Mouse (Mus musculus) hindbrain, embryonic 11.5 days (tissue): Measurements from ENCODE around the gene Hip1. TPM values are rescaled to one million over a fixed set of nuclear protein-coding genes. Genes with fewer than 3 reads are reported as not detected.
"Not testable (repeated sequence)": the region's sequence is repeated elsewhere in the genome, so short reads cannot be mapped to it uniquely, and the experiment has no call there.

ENCODE experiments used
- ATAC-seq: fragments of 200-750 bp; cut with Nextera tagmentation; 2 replicates; pipeline ENCODE4 v1.8.0; 2017; ENCODE audit warnings: mild to moderate bottlenecking, moderate TSS enrichment, moderate library complexity; ENCODE audit not compliant: low FRiP score
- DNase-seq: peaks from one replicate; pipeline ENCODE4 v3.0.0-alpha.2; 2015; ENCODE audit warnings: low spot score
- H3K27ac ChIP-seq: fragments of 300-500 bp; sonication (generic); 2 replicates; pipeline ENCODE4 v1.5.1; 2014; ENCODE audit warnings: mild to moderate bottlenecking, low read depth, low read length
- H3K27me3 ChIP-seq: fragments of 300-500 bp; sonication (generic); 2 replicates; pipeline ENCODE4 v1.6.1; 2014; ENCODE audit warnings: mild to moderate bottlenecking, low read length, moderate library complexity, mixed read lengths; ENCODE audit not compliant: control insufficient read depth, insufficient read depth
- H3K36me3 ChIP-seq: fragments of 300-500 bp; sonication (generic); 2 replicates; pipeline ENCODE4 v1.6.1; 2014; ENCODE audit warnings: mild to moderate bottlenecking, low read length, moderate library complexity, mixed read lengths; ENCODE audit not compliant: control insufficient read depth, insufficient read depth
- H3K4me1 ChIP-seq: fragments of 300-500 bp; sonication (generic); replicated peaks from 2 replicates; pipeline ENCODE4 v1.6.1; 2014; ENCODE audit warnings: low read length, mixed read lengths; ENCODE audit not compliant: control insufficient read depth, insufficient read depth
- H3K4me2 ChIP-seq: fragments of 300-500 bp; sonication (generic); replicated peaks from 2 replicates; pipeline ENCODE4 v1.6.1; 2014; ENCODE audit warnings: mild to moderate bottlenecking, low read depth, low read length
- H3K4me3 ChIP-seq: fragments of 300-500 bp; sonication (generic); 2 replicates; pipeline ENCODE4 v1.5.1; 2014; ENCODE audit warnings: low read depth, low read length
- H3K9ac ChIP-seq: fragments of 300-500 bp; sonication (generic); 2 replicates; pipeline ENCODE4 v1.6.1; 2014; ENCODE audit warnings: low read depth, low read length
- H3K9me3 ChIP-seq: fragments of 300-500 bp; sonication (generic); 2 replicates; pipeline ENCODE4 v1.6.1; 2016; ENCODE audit warnings: low read length; ENCODE audit not compliant: control insufficient read depth
- WGBS: fragments of 180-500 bp; shearing (Covaris S2); extraction: QIAGEN DNeasy Blood & Tissue Kit; methylation state at CpG from one replicate; pipeline ENCODE4 v1.1.7; 2014; 5-methylcytosine and 5-hydroxymethylcytosine counted together
- polyA plus RNA-seq: library from polyadenylated mRNA; unstranded; fragments of >200 nt; fragmentation: Nextera tagmentation; extraction: Ambion mirVana; gene quantifications from 2 replicates; pipeline ENCODE4 v1.2.1, GENCODE M21; 2014

Hip1 gene
- polyA plus RNA-seq, 1 experiment from 2014 or later = 50.0 TPM

GRCm38 (mm10) chr5:135456515-135456914 lies 88.4 kb downstream of the Hip1 start:
- no peak for DNase-seq
- peaks cover 21% of the 10 kb centered on the region; the same call in 1 of the 2 replicates for H3K36me3 ChIP-seq
- no peak overlapping the region for H3K4me2 ChIP-seq
- H3K9ac ChIP-seq = no peak overlapping the region
- no peak for ATAC-seq
- H3K27ac ChIP-seq = no peak overlapping the region
- H3K4me3 ChIP-seq = no peak overlapping the region
- H3K27me3 ChIP-seq = no peaks in the 10 kb centered on the region
- H3K4me1 ChIP-seq = no peaks in the 10 kb centered on the region
- peaks cover 3% of the 10 kb centered on the region; the same call in 1 of the 2 replicates for H3K9me3 ChIP-seq
- WGBS = 98% methylated on average over 9 of the region's 9 CpGs

GRCm38 (mm10) chr5:135454256-135454655 lies 90.7 kb downstream of the Hip1 start:
- Histone ChIP-seq H3K27me3 (no peaks in the 10 kb centered on the region), H3K4me1 (no peaks in the 10 kb centered on the region), H3K9me3 (peaks cover 3% of the 10 kb centered on the region; the same call in 1 of the 2 replicates), H3K4me2 (no peak overlapping the region), H3K27ac (no peak overlapping the region), H3K36me3 (peaks cover 20% of the 10 kb centered on the region; the same call in 1 of the 2 replicates), H3K9ac (no peak overlapping the region), H3K4me3 (no peak overlapping the region)
- WGBS = 98% methylated on average over 2 of the region's 2 CpGs
- DNase-seq = peak; percentile 20
- no peak for ATAC-seq

GRCm38 (mm10) chr5:135451559-135451958 lies 93.4 kb downstream of the Hip1 start:
- not testable (repeated sequence) for H3K27me3 ChIP-seq, H3K4me3 ChIP-seq, H3K9me3 ChIP-seq, ATAC-seq, H3K4me2 ChIP-seq, H3K4me1 ChIP-seq, DNase-seq, H3K9ac ChIP-seq, H3K27ac ChIP-seq
- 90% methylated on average over 5 of the region's 5 CpGs for WGBS
- peaks cover 10% of the 10 kb centered on the region; the same call in 1 of the 2 replicates for H3K36me3 ChIP-seq

- Histone ChIP-seq H3K4me2 (no peak overlapping the region), H3K27ac (no peak overlapping the region), H3K27me3 (no peaks in the 10 kb centered on the region), H3K36me3 (peaks cover 10% of the 10 kb centered on the region; the same call in 1 of the 2 replicates), H3K9ac (no peak overlapping the region), H3K4me1 (no peaks in the 10 kb centered on the region), H3K9me3 (peaks cover 3% of the 10 kb centered on the region; the same call in 1 of the 2 replicates), H3K4me3 (no peak overlapping the region)
- no peak for ATAC-seq
- WGBS = 98% methylated on average over 8 of the region's 8 CpGs
- no peak for DNase-seq
Observed at GRCm38 (mm10) chr5:135451100-135451499, 93.8 kb downstream of the Hip1 start.

- H3K9me3 ChIP-seq = no peaks in the 10 kb centered on the region
- H3K4me3 ChIP-seq = no peak overlapping the region
- no peaks in the 10 kb centered on the region for H3K4me1 ChIP-seq
- DNase-seq = no peak
- H3K27me3 ChIP-seq = no peaks in the 10 kb centered on the region
- H3K4me2 ChIP-seq = no peak overlapping the region
- peaks cover 8% of the 10 kb centered on the region; the same call in 1 of the 2 replicates for H3K36me3 ChIP-seq
- no peak overlapping the region for H3K27ac ChIP-seq
- 97% methylated on average over 8 of the region's 8 CpGs for WGBS
- no peak overlapping the region for H3K9ac ChIP-seq
- ATAC-seq = no peak
Observed at GRCm38 (mm10) chr5:135445755-135446154, 99.2 kb downstream of the Hip1 start.

- H3K36me3 ChIP-seq = peaks cover 8% of the 10 kb centered on the region
- H3K9ac ChIP-seq = no peak overlapping the region
- H3K27ac ChIP-seq = no peak overlapping the region
- WGBS = 88% methylated on average over 7 of the region's 7 CpGs
- H3K4me2 ChIP-seq = no peak overlapping the region
- no peak for ATAC-seq
- H3K9me3 ChIP-seq = no peaks in the 10 kb centered on the region
- DNase-seq = no peak
- H3K4me3 ChIP-seq = no peak overlapping the region
- no peaks in the 10 kb centered on the region for H3K27me3 ChIP-seq
- H3K4me1 ChIP-seq = no peaks in the 10 kb centered on the region
Observed at GRCm38 (mm10) chr5:135442430-135442829, 102.5 kb downstream of the Hip1 start.

- peaks cover 3% of the 10 kb centered on the region; the same call in 1 of the 2 replicates for H3K9me3 ChIP-seq
- H3K27me3 ChIP-seq = no peaks in the 10 kb centered on the region
- H3K4me1 ChIP-seq = no peaks in the 10 kb centered on the region
- ATAC-seq (no peak), DNase-seq (no peak)
- no peak overlapping the region for H3K27ac ChIP-seq
- H3K4me2 ChIP-seq = no peak overlapping the region
- WGBS = 95% methylated on average over 10 of the region's 10 CpGs
- H3K4me3 ChIP-seq = no peak overlapping the region
- no peak overlapping the region for H3K9ac ChIP-seq
- peaks cover 19% of the 10 kb centered on the region for H3K36me3 ChIP-seq
Observed at GRCm38 (mm10) chr5:135435039-135435438, 109.9 kb downstream of the Hip1 start.

- DNase-seq = no peak
- H3K9me3 ChIP-seq = peaks cover 3% of the 10 kb centered on the region; the same call in 1 of the 2 replicates
- H3K27me3 ChIP-seq = no peaks in the 10 kb centered on the region
- H3K27ac ChIP-seq = no peak overlapping the region
- no peak overlapping the region for H3K4me3 ChIP-seq
- no peak overlapping the region for H3K9ac ChIP-seq
- H3K4me1 ChIP-seq = no peaks in the 10 kb centered on the region
- H3K36me3 ChIP-seq = peaks cover 22% of the 10 kb centered on the region
- WGBS = 94% methylated on average over 4 of the region's 4 CpGs
- no peak for ATAC-seq
- no peak overlapping the region for H3K4me2 ChIP-seq
Observed at GRCm38 (mm10) chr5:135433861-135434260, 111.1 kb downstream of the Hip1 start.

GRCm38 (mm10) chr5:135431111-135431510 lies 113.8 kb downstream of the Hip1 start:
- no peaks in the 10 kb centered on the region for H3K27me3 ChIP-seq
- H3K4me2 ChIP-seq = no peak overlapping the region
- H3K4me3 ChIP-seq = no peak overlapping the region
- H3K9me3 ChIP-seq = peaks cover 3% of the 10 kb centered on the region; the same call in 1 of the 2 replicates
- peaks cover 25% of the 10 kb centered on the region for H3K36me3 ChIP-seq
- no peak overlapping the region for H3K9ac ChIP-seq
- ATAC-seq = no peak
- no peak overlapping the region for H3K27ac ChIP-seq
- DNase-seq = no peak
- WGBS = 94% methylated on average over 6 of the region's 6 CpGs
- H3K4me1 ChIP-seq = no peaks in the 10 kb centered on the region
